ENCODE assay signal across 11 mouse cellular contexts in the genomic region with DNA sequence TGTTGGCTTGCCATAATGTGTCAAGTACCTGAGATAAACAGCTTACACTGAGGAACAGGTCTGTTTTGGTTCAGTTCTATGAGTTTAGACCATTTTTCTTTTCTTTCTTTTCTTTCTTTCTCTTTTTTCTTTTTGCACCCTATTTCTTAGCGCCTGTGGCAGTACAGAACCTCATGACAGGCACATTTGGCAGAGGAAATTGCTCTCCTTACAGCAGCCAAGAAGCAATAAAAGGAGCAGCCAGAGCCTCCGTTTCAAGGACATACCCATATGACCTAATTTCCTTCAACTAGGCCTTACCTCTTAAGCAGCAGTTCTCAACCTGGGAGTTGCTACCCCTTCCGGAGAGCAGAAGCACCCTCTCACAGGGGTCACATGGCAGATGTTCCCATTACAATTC.
"Had no signal": no experiment of that assay in that cellular context is flagged by ENCODE, and none has a peak within 500 bp of the region (broad histone marks: within the 10 kb centered on the region; RNA-seq: fewer than 3 reads in every experiment).

No protein-coding gene starts in this region.

- H3K36me3 ChIP-seq: limb, embryonic 15.5 days; liver, embryonic 12.5 days; lung, embryonic 15.5 days; neural tube, embryonic 15.5 days had no signal

- H3K9me3 ChIP-seq: limb, embryonic 15.5 days; liver, embryonic 12.5 days; lung, embryonic 15.5 days; neural tube, embryonic 15.5 days had no signal

- H3K9ac ChIP-seq: limb, embryonic 15.5 days; liver, embryonic 12.5 days; lung, embryonic 15.5 days; neural tube, embryonic 15.5 days had no signal

- H3K4me2 ChIP-seq: limb, embryonic 15.5 days; liver, embryonic 12.5 days; lung, embryonic 15.5 days; neural tube, embryonic 15.5 days had no signal

- DNase-seq: kidney, adult 18-20 months; kidney, postnatal 25 days; midbrain, embryonic 14.5 days; right cerebral cortex, adult 18-20 months; right cerebral cortex, postnatal 25 days; thymus, postnatal 4 days had no signal

- H3K27ac ChIP-seq: limb, embryonic 15.5 days; liver, embryonic 12.5 days; lung, embryonic 15.5 days; neural tube, embryonic 15.5 days had no signal

- H3K4me3 ChIP-seq: limb, embryonic 15.5 days; liver, embryonic 12.5 days; lung, embryonic 15.5 days; myocyte; neural tube, embryonic 15.5 days had no signal

- H3K4me1 ChIP-seq: limb, embryonic 15.5 days; liver, embryonic 12.5 days; lung, embryonic 15.5 days; neural tube, embryonic 15.5 days had no signal

- ATAC-seq: liver, embryonic 12.5 days had no signal

- H3K27me3 ChIP-seq: limb, embryonic 15.5 days; liver, embryonic 12.5 days; lung, embryonic 15.5 days; neural tube, embryonic 15.5 days had no signal
